ENCODE assay signal across 10 mouse cellular contexts in the genomic region with DNA sequence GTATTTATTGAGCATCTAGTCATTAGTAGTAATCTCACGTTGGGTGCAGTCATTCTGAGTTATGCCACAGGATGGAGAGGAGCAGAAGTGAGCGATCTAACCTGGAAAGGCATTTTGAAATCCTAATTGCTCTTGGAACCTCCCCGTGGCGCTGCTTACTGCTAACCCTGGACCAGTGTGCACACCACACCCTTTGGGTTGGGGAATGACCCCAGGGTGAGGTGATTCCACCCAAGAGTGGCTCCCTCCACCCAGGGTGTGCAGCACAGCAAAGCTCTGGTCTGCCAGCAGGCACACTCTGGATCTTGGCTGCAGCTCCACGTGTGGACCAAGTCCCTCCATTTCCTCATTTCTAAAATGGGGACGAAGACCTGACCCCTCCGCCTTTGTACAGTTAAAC. TPM values are rescaled to one million over a fixed set of nuclear protein-coding genes. Genes with fewer than 3 reads are reported as not detected.
DNase-seq lines count a peak whose midpoint lies in the region; ATAC-seq and TF ChIP-seq lines count a peak whose summit lies in the region.
"Had no signal": no experiment of that assay in that cellular context is flagged by ENCODE, and none has a peak within 500 bp of the region (broad histone marks: within the 10 kb centered on the region; RNA-seq: fewer than 3 reads in every experiment).

No protein-coding gene starts in this region.

- no peak overlapping the region for H3K4me3 ChIP-seq in forebrain, embryonic 10.5 days
- no peak overlapping the region for H3K4me3 ChIP-seq in forebrain, embryonic 11.5 days (ENCODE audit: low read depth, low read length)
- peak overlapping the region; percentile 15 for H3K4me3 ChIP-seq in ES-Bruce4 (ENCODE audit: low read depth, low read length)
- peak overlapping the region; percentile 80; the same call in 1 of the 2 replicates for H3K4me3 ChIP-seq in heart, embryonic 13.5 days
- H3K4me3 ChIP-seq in liver, embryonic 16.5 days (ENCODE audit: low read depth, low read length): peak overlapping the region; percentile 75

- DNase-seq in forebrain, embryonic 10.5 days (ENCODE audit: extremely low spot score, low spot score): no peak
- DNase-seq in forebrain, embryonic 11.5 days (ENCODE audit: low spot score): no peak
- no peak for DNase-seq in thymus, postnatal 4 days
- no peak for DNase-seq in layer of hippocampus, adult 18-20 months (ENCODE audit: low spot score in 2 of 2)

- H3K4me2 ChIP-seq in forebrain, embryonic 11.5 days (ENCODE audit: low read depth, low read length, severe bottlenecking): no peak overlapping the region
- H3K4me2 ChIP-seq in heart, embryonic 13.5 days: peak overlapping the region; percentile 89
- H3K4me2 ChIP-seq in liver, embryonic 16.5 days (ENCODE audit: low read depth, low read length): peak overlapping the region; percentile 76

- no peak for ATAC-seq in forebrain, embryonic 11.5 days (replicated peaks; ENCODE audit: low FRiP score)
- no peak for ATAC-seq in heart, embryonic 13.5 days (ENCODE audit: extremely low read depth, insufficient number of reproducible peaks, low FRiP score, low TSS enrichment)
- no peak for ATAC-seq in liver, embryonic 16.5 days (ENCODE audit: low read depth)
- no peak for ATAC-seq in frontal cortex, adult (ENCODE audit: low TSS enrichment)
- ATAC-seq: forebrain, postnatal 0 days had no signal

- H3K9me3 ChIP-seq in forebrain, embryonic 10.5 days: no peaks in the 10 kb centered on the region; the same call in 1 of the 2 replicates
- no peaks in the 10 kb centered on the region for H3K9me3 ChIP-seq in forebrain, embryonic 11.5 days (ENCODE audit: control insufficient read depth, low read length)
- no peaks in the 10 kb centered on the region for H3K9me3 ChIP-seq in ES-Bruce4 (replicated peaks; ENCODE audit: control insufficient read depth, insufficient read depth, low read length, poor library complexity, severe bottlenecking)
- no peaks in the 10 kb centered on the region for H3K9me3 ChIP-seq in heart, embryonic 13.5 days
- H3K9me3 ChIP-seq in liver, embryonic 16.5 days (replicated peaks; ENCODE audit: control insufficient read depth, low read length): no peaks in the 10 kb centered on the region

- 87% methylated on average over 7 of the region's 7 CpGs for WGBS in forebrain, embryonic 10.5 days
- WGBS in forebrain, embryonic 11.5 days: 90% methylated on average over 7 of the region's 7 CpGs
- 76% methylated on average over 7 of the region's 7 CpGs for WGBS in heart, embryonic 13.5 days
- 61% methylated on average over 7 of the region's 7 CpGs for WGBS in liver, embryonic 16.5 days (ENCODE audit: insufficient replicate concordance)

- TF ChIP-seq POLR2A in ES-Bruce4 (IDR thresholded peaks at IDR 0.05; ENCODE audit: insufficient read depth, low read length): no peak

- peak; percentile 43; the same call in 1 of the 2 replicates for TF ChIP-seq EP300 in ES-Bruce4 (IDR thresholded peaks at IDR 0.05; ENCODE audit: insufficient read depth, low read depth, low read length)

- peaks cover 98% of the 10 kb centered on the region for H3K4me1 ChIP-seq in forebrain, embryonic 10.5 days
- peaks cover 46% of the 10 kb centered on the region for H3K4me1 ChIP-seq in forebrain, embryonic 11.5 days (replicated peaks; ENCODE audit: control insufficient read depth, insufficient read depth, low read length)
- H3K4me1 ChIP-seq in ES-Bruce4 (ENCODE audit: control insufficient read depth, insufficient read depth, low read length): peaks cover 6% of the 10 kb centered on the region
- H3K4me1 ChIP-seq in heart, embryonic 13.5 days: peaks cover 93% of the 10 kb centered on the region
- H3K4me1 ChIP-seq in liver, embryonic 16.5 days (ENCODE audit: control insufficient read depth, low read depth, low read length): peaks cover 67% of the 10 kb centered on the region

- H3K9ac ChIP-seq in forebrain, embryonic 11.5 days (ENCODE audit: low read length): no peak overlapping the region
- H3K9ac ChIP-seq in ES-Bruce4 (ENCODE audit: low read depth, poor library complexity, severe bottlenecking): peak overlapping the region; percentile 67; the same call in 1 of the 2 replicates
- peak overlapping the region; percentile 88; the same call in 1 of the 2 replicates for H3K9ac ChIP-seq in heart, embryonic 13.5 days
- peak overlapping the region; percentile 38 for H3K9ac ChIP-seq in liver, embryonic 16.5 days (ENCODE audit: low read depth, low read length)
- H3K9ac ChIP-seq: forebrain, postnatal 0 days had no signal

- H3K36me3 ChIP-seq in forebrain, embryonic 10.5 days (replicated peaks): peaks cover 20% of the 10 kb centered on the region
- H3K36me3 ChIP-seq in forebrain, embryonic 11.5 days (ENCODE audit: control insufficient read depth, insufficient read depth, low read length): 0 out of 2 replicates have a peak, but pooled peaks cover 2% of the 10 kb centered on the region
- no peaks in the 10 kb centered on the region for H3K36me3 ChIP-seq in ES-Bruce4 (ENCODE audit: control insufficient read depth, insufficient read depth, low read length, poor library complexity, severe bottlenecking)
- H3K36me3 ChIP-seq in heart, embryonic 13.5 days: peaks cover 15% of the 10 kb centered on the region
- H3K36me3 ChIP-seq in liver, embryonic 16.5 days (ENCODE audit: control insufficient read depth, insufficient read depth): peaks cover 22% of the 10 kb centered on the region

- TF ChIP-seq CTCF in ES-Bruce4 (IDR thresholded peaks at IDR 0.05; ENCODE audit: low read depth, low read length): no peak

- peak overlapping the region; percentile 99 for H3K27ac ChIP-seq in forebrain, embryonic 10.5 days
- no peak overlapping the region for H3K27ac ChIP-seq in forebrain, embryonic 11.5 days (ENCODE audit: low read depth, low read length)
- peak overlapping the region; percentile 95 for H3K27ac ChIP-seq in ES-Bruce4 (ENCODE audit: insufficient read depth, low read length)
- peak overlapping the region; percentile 97 for H3K27ac ChIP-seq in heart, embryonic 13.5 days (replicated peaks)
- H3K27ac ChIP-seq in liver, embryonic 16.5 days (ENCODE audit: low read length): peak overlapping the region; percentile 98
- H3K27ac ChIP-seq: macrophage had no signal

- H3K27me3 ChIP-seq in forebrain, embryonic 10.5 days (ENCODE audit: poor library complexity, severe bottlenecking): no peaks in the 10 kb centered on the region
- no peaks in the 10 kb centered on the region for H3K27me3 ChIP-seq in forebrain, embryonic 11.5 days (ENCODE audit: control insufficient read depth, insufficient read depth, low read length)
- H3K27me3 ChIP-seq in ES-Bruce4 (ENCODE audit: control insufficient read depth, insufficient read depth, low read length, poor library complexity, severe bottlenecking): no peaks in the 10 kb centered on the region
- no peaks in the 10 kb centered on the region for H3K27me3 ChIP-seq in heart, embryonic 13.5 days (replicated peaks)
- H3K27me3 ChIP-seq in liver, embryonic 16.5 days (ENCODE audit: control insufficient read depth, insufficient read depth, low read depth, low read length): no peaks in the 10 kb centered on the region

RNA-seq across cellular contexts. Expression of a gene that starts 6.1 kb away (rescaled TPM):
- 43.0 and 50.0 TPM in 2 replicates for polyA plus RNA-seq in forebrain, embryonic 10.5 days (2016; fragmentation: Nextera tagmentation; extraction: Ambion mirVana)
- polyA plus RNA-seq in forebrain, embryonic 11.5 days (2014; fragmentation: Nextera tagmentation; extraction: Ambion mirVana): 39.4 and 40.9 TPM in 2 replicates
- 108 and 112 TPM in 2 replicates for polyA plus RNA-seq in ES-Bruce4 (2011; ENCODE audit: insufficient read depth, insufficient read length, low read depth, missing spikeins)
- polyA plus RNA-seq in heart, embryonic 13.5 days (2015; fragmentation: Nextera tagmentation; extraction: Ambion mirVana): 49.8 TPM in 2 replicates
- polyA plus RNA-seq in liver, embryonic 16.5 days (2015; fragmentation: Nextera tagmentation; extraction: Ambion mirVana): 77.7 and 88.9 TPM in 2 replicates
- 10 to 100 TPM; 58.1 to 59.5 TPM for total RNA-seq in layer of hippocampus, adult 18-20 months (2021)

Comparison
In these comparisons a context has a peak if more than half of its experiments do, and no peak if none do; other contexts are left out.
1. H3K4me3 ChIP-seq: peak in ES-Bruce4 (single experiment), heart, embryonic 13.5 days (single experiment) and liver, embryonic 16.5 days (single experiment); none in forebrain, embryonic 10.5 days (single experiment) and forebrain, embryonic 11.5 days (single experiment).